Mouse (Mus musculus): ENCODE measurements around the gene Phlda2.
"Not testable (repeated sequence)": the region's sequence is repeated elsewhere in the genome, so short reads cannot be mapped to it uniquely, and the experiment has no call there.

Gene Phlda2

GRCm38 (mm10) chr7:143502418-143503200 is at the start of gene Phlda2:
Phlda2 (minus strand) TSS chr7:143503150.
- DNase-seq (ENCODE audit: low read depth, low spot score) = peak; percentile 29

GRCm38 (mm10) chr7:143549588-143550220 is 46.8 kb upstream of the Phlda2 start:
- no peak for DNase-seq (ENCODE audit: low read depth, low spot score)

GRCm38 (mm10) chr7:143548976-143549457 is 46.1 kb upstream of the Phlda2 start, which contains the start of gene Nap1l4:
Nap1l4 (minus strand) TSS chr7:143549106.
- peak; percentile 99 for DNase-seq (ENCODE audit: low read depth, low spot score)

GRCm38 (mm10) chr7:143548231-143548961 is 45.4 kb upstream of the Phlda2 start:
- peak; percentile 66 for DNase-seq (ENCODE audit: low read depth, low spot score)

- DNase-seq (ENCODE audit: low read depth, low spot score) = no peak
These were observed 43.6 kb upstream of the Phlda2 start for GRCm38 (mm10) chr7:143546554-143546953.

GRCm38 (mm10) chr7:143544368-143544767 is 41.4 kb upstream of the Phlda2 start:
- peak; percentile 58 for DNase-seq (ENCODE audit: low read depth, low spot score)

- DNase-seq (ENCODE audit: low read depth, low spot score) = no peak
These were observed 35.7 kb upstream of the Phlda2 start for GRCm38 (mm10) chr7:143538671-143539070.

- not testable (repeated sequence) for DNase-seq (ENCODE audit: low read depth, low spot score)
These were observed 35.3 kb upstream of the Phlda2 start for GRCm38 (mm10) chr7:143538229-143538628.

- no peak for DNase-seq (ENCODE audit: low read depth, low spot score)
These were observed 33.3 kb upstream of the Phlda2 start for GRCm38 (mm10) chr7:143536251-143536650.

- no peak for DNase-seq (ENCODE audit: low read depth, low spot score)
These were observed 30.3 kb upstream of the Phlda2 start for GRCm38 (mm10) chr7:143533284-143533683.

- no peak for DNase-seq (ENCODE audit: low read depth, low spot score)
These were observed 29.5 kb upstream of the Phlda2 start for GRCm38 (mm10) chr7:143532410-143532809.

GRCm38 (mm10) chr7:143519333-143519732 is 16.4 kb upstream of the Phlda2 start:
- no peak for DNase-seq (ENCODE audit: low read depth, low spot score)

GRCm38 (mm10) chr7:143514416-143514768 is 11.4 kb upstream of the Phlda2 start:
- DNase-seq (ENCODE audit: low read depth, low spot score) = no peak

GRCm38 (mm10) chr7:143513763-143514415 is 10.9 kb upstream of the Phlda2 start:
- DNase-seq (ENCODE audit: low read depth, low spot score) = no peak

- DNase-seq (ENCODE audit: low read depth, low spot score) = no peak
These were observed 8.4 kb upstream of the Phlda2 start for GRCm38 (mm10) chr7:143511335-143511712.

GRCm38 (mm10) chr7:143510593-143511334 is 7.8 kb upstream of the Phlda2 start:
- no peak for DNase-seq (ENCODE audit: low read depth, low spot score)

GRCm38 (mm10) chr7:143509566-143509965 is 6.6 kb upstream of the Phlda2 start:
- no peak for DNase-seq (ENCODE audit: low read depth, low spot score)

GRCm38 (mm10) chr7:143506675-143507074 is 3.7 kb upstream of the Phlda2 start:
- peak; percentile 58 for DNase-seq (ENCODE audit: low read depth, low spot score)

GRCm38 (mm10) chr7:143506271-143506670 is 3.3 kb upstream of the Phlda2 start:
- DNase-seq (ENCODE audit: low read depth, low spot score) = no peak

- peak; percentile 71 for DNase-seq (ENCODE audit: low read depth, low spot score)
These were observed 2.9 kb upstream of the Phlda2 start for GRCm38 (mm10) chr7:143505823-143506222.

- no peak for DNase-seq (ENCODE audit: low read depth, low spot score)
These were observed 2.5 kb upstream of the Phlda2 start for GRCm38 (mm10) chr7:143505411-143505810.
